Mouse (Mus musculus) intestine, embryonic 14.5 days (tissue): Measurements from ENCODE around the gene Cnnm3. TPM values are rescaled to one million over a fixed set of nuclear protein-coding genes. Genes with fewer than 3 reads are reported as not detected.
A peak's percentile ranks its signal among the peaks of the same experiment; 100 is the strongest.

Experiments
- ATAC-seq: fragments of 200-750 bp; cut with Nextera tagmentation; replicated peaks from 2 replicates; pipeline ENCODE4 v1.8.0; 2017; ENCODE audit warnings: low read depth, moderate number of reproducible peaks, moderate TSS enrichment, moderate library complexity; ENCODE audit not compliant: low FRiP score, low TSS enrichment
- DNase-seq: peaks from one replicate; pipeline ENCODE4 v3.0.0-alpha.2; 2018; ENCODE audit warnings: low spot score
- H3K27ac ChIP-seq: fragments of 300-500 bp; sonication (generic); 2 replicates; pipeline ENCODE4 v1.5.1; 2014; ENCODE audit warnings: low read depth, mild to moderate bottlenecking, control low read depth
- H3K27me3 ChIP-seq: fragments of 300-500 bp; sonication (generic); replicated peaks from 2 replicates; pipeline ENCODE4 v1.6.1; 2014; ENCODE audit warnings: low read length, control low read depth; ENCODE audit not compliant: control insufficient read depth, insufficient read depth
- H3K36me3 ChIP-seq: fragments of 300-500 bp; sonication (generic); 2 replicates; pipeline ENCODE4 v1.6.1; 2014; ENCODE audit warnings: low read length, control low read depth; ENCODE audit not compliant: control insufficient read depth, insufficient read depth
- H3K4me1 ChIP-seq: fragments of 300-500 bp; sonication (generic); replicated peaks from 2 replicates; pipeline ENCODE4 v1.6.1; 2014; ENCODE audit warnings: low read length, control low read depth, mixed read lengths; ENCODE audit not compliant: control insufficient read depth, insufficient read depth
- H3K4me2 ChIP-seq: fragments of 300-500 bp; sonication (generic); 2 replicates; pipeline ENCODE4 v1.6.1; 2014; ENCODE audit warnings: low read length
- H3K4me3 ChIP-seq: fragments of 300-500 bp; sonication (generic); 2 replicates; pipeline ENCODE4 v1.5.1; 2014; ENCODE audit warnings: low read depth, low read length, control low read depth, mixed read lengths
- H3K9ac ChIP-seq: fragments of 300-500 bp; sonication (generic); 2 replicates; pipeline ENCODE4 v1.6.1; 2014; ENCODE audit warnings: mild to moderate bottlenecking, low read length
- H3K9me3 ChIP-seq: fragments of 300-500 bp; sonication (generic); 2 replicates; pipeline ENCODE4 v1.6.1; 2016; ENCODE audit warnings: low read length, control low read depth; ENCODE audit not compliant: control insufficient read depth
- WGBS: fragments of 180-500 bp; shearing (Covaris S2); extraction: QIAGEN DNeasy Blood & Tissue Kit; methylation state at CpG from one replicate; pipeline ENCODE4 v1.1.7; 2014; 5-methylcytosine and 5-hydroxymethylcytosine counted together
- polyA plus RNA-seq: library from polyadenylated mRNA; unstranded; fragments of >200 nt; fragmentation: Nextera tagmentation; extraction: Ambion mirVana; gene quantifications from 2 replicates; pipeline ENCODE4 v1.2.1, GENCODE M21; 2014

Gene Cnnm3
- polyA plus RNA-seq, 1 experiment from 2014 or later, result 5.4 TPM

GRCm38 (mm10) chr1:36475480-36476110, 36.1 kb upstream of the Cnnm3 start:
- Histone ChIP-seq H3K4me2 (peak overlapping the region; percentile 59), H3K9me3 (no peaks in the 10 kb centered on the region), H3K36me3 (no peaks in the 10 kb centered on the region), H3K4me1 (peaks cover 46% of the 10 kb centered on the region), H3K9ac (peak overlapping the region; percentile 29; the same call in 1 of the 2 replicates), H3K27me3 (no peaks in the 10 kb centered on the region), H3K4me3 (peak overlapping the region; percentile 17), H3K27ac (peak overlapping the region; percentile 64)
- DNase-seq, result peak; percentile 58
- no peak for ATAC-seq
- WGBS, result 33% methylated on average over 8 of the region's 8 CpGs

GRCm38 (mm10) chr1:36476426-36476825, 35.2 kb upstream of the Cnnm3 start:
- peak overlapping the region; percentile 4; the same call in 1 of the 2 replicates for H3K27ac ChIP-seq
- no peaks in the 10 kb centered on the region for H3K9me3 ChIP-seq
- no peak overlapping the region for H3K9ac ChIP-seq
- H3K27me3 ChIP-seq, result no peaks in the 10 kb centered on the region
- H3K4me3 ChIP-seq, result no peak overlapping the region
- 68% methylated on average over 7 of the region's 7 CpGs for WGBS
- no peaks in the 10 kb centered on the region for H3K36me3 ChIP-seq
- ATAC-seq, result peak; percentile 16; the same call in 1 of the 2 replicates
- H3K4me1 ChIP-seq, result peaks cover 46% of the 10 kb centered on the region
- peak overlapping the region; percentile 59 for H3K4me2 ChIP-seq
- no peak for DNase-seq

GRCm38 (mm10) chr1:36478343-36478795, 33.3 kb upstream of the Cnnm3 start:
- Histone ChIP-seq H3K27ac (no peak overlapping the region), H3K9me3 (no peaks in the 10 kb centered on the region), H3K27me3 (no peaks in the 10 kb centered on the region), H3K4me1 (peaks cover 32% of the 10 kb centered on the region), H3K9ac (no peak overlapping the region), H3K4me2 (no peak overlapping the region), H3K36me3 (no peaks in the 10 kb centered on the region), H3K4me3 (no peak overlapping the region)
- no peak for ATAC-seq
- DNase-seq, result no peak
- 67% methylated on average over 2 of the region's 2 CpGs for WGBS

- 87% methylated on average over 12 of the region's 12 CpGs for WGBS
- Histone ChIP-seq H3K4me3 (no peak overlapping the region), H3K4me1 (peaks cover 19% of the 10 kb centered on the region), H3K27ac (no peak overlapping the region), H3K9me3 (no peaks in the 10 kb centered on the region), H3K9ac (no peak overlapping the region), H3K36me3 (no peaks in the 10 kb centered on the region), H3K27me3 (no peaks in the 10 kb centered on the region), H3K4me2 (no peak overlapping the region)
- no peak for ATAC-seq
- DNase-seq, result no peak
Measured at GRCm38 (mm10) chr1:36479903-36480899, 31.5 kb upstream of the Cnnm3 start.

- peaks cover 5% of the 10 kb centered on the region; the same call in 1 of the 2 replicates for H3K4me1 ChIP-seq
- no peak overlapping the region for H3K27ac ChIP-seq
- WGBS, result 65% methylated on average over 4 of the region's 4 CpGs
- H3K9me3 ChIP-seq, result no peaks in the 10 kb centered on the region
- H3K4me2 ChIP-seq, result no peak overlapping the region
- no peak; the same call in 1 of the 2 replicates for ATAC-seq
- no peaks in the 10 kb centered on the region for H3K27me3 ChIP-seq
- DNase-seq, result no peak
- no peak overlapping the region for H3K4me3 ChIP-seq
- H3K36me3 ChIP-seq, result no peaks in the 10 kb centered on the region
- no peak overlapping the region for H3K9ac ChIP-seq
Measured at GRCm38 (mm10) chr1:36483825-36484224, 27.8 kb upstream of the Cnnm3 start.

- no peak overlapping the region for H3K9ac ChIP-seq
- H3K4me2 ChIP-seq, result no peak overlapping the region
- 57% methylated on average over 7 of the region's 7 CpGs for WGBS
- ATAC-seq, result no peak
- H3K36me3 ChIP-seq, result no peaks in the 10 kb centered on the region
- no peak overlapping the region for H3K27ac ChIP-seq
- H3K4me1 ChIP-seq, result peaks cover 5% of the 10 kb centered on the region; the same call in 1 of the 2 replicates
- no peak for DNase-seq
- no peaks in the 10 kb centered on the region for H3K27me3 ChIP-seq
- H3K4me3 ChIP-seq, result no peak overlapping the region
- no peaks in the 10 kb centered on the region for H3K9me3 ChIP-seq
Measured at GRCm38 (mm10) chr1:36485080-36485479, 26.6 kb upstream of the Cnnm3 start.

GRCm38 (mm10) chr1:36487111-36487510, 24.6 kb upstream of the Cnnm3 start:
- H3K27ac ChIP-seq, result no peak overlapping the region
- WGBS, result 87% methylated on average over 9 of the region's 9 CpGs
- ATAC-seq, result no peak

GRCm38 (mm10) chr1:36489661-36490060, 22.0 kb upstream of the Cnnm3 start:
- 85% methylated on average over 6 of the region's 6 CpGs for WGBS
- H3K9me3 ChIP-seq, result no peaks in the 10 kb centered on the region
- no peak for ATAC-seq
- no peak for DNase-seq
- no peak overlapping the region for H3K4me2 ChIP-seq
- no peaks in the 10 kb centered on the region for H3K36me3 ChIP-seq
- H3K4me1 ChIP-seq, result peaks cover 15% of the 10 kb centered on the region; the same call in 1 of the 2 replicates
- H3K9ac ChIP-seq, result no peak overlapping the region
- H3K4me3 ChIP-seq, result no peak overlapping the region
- H3K27me3 ChIP-seq, result no peaks in the 10 kb centered on the region
- no peak overlapping the region for H3K27ac ChIP-seq

More at GRCm38 (mm10) chr1:36487111-36487510, 24.6 kb upstream of the Cnnm3 start:
- no peak overlapping the region for H3K9ac ChIP-seq
- no peak for DNase-seq
- H3K4me1 ChIP-seq, result peaks cover 7% of the 10 kb centered on the region; the same call in 1 of the 2 replicates
- no peaks in the 10 kb centered on the region for H3K9me3 ChIP-seq
- H3K4me3 ChIP-seq, result no peak overlapping the region
- H3K27me3 ChIP-seq, result no peaks in the 10 kb centered on the region
- H3K4me2 ChIP-seq, result no peak overlapping the region
- no peaks in the 10 kb centered on the region for H3K36me3 ChIP-seq
